Mouse (Mus musculus) forebrain, embryonic 16.5 days (tissue): Measurements from ENCODE around the gene Fancf. TPM values are rescaled to one million over a fixed set of nuclear protein-coding genes. Genes with fewer than 3 reads are reported as not detected.
A peak's percentile ranks its signal among the peaks of the same experiment; 100 is the strongest.

Experiments used
- ATAC-seq: fragments of 200-750 bp; cut with Nextera tagmentation; 2 replicates; pipeline ENCODE4 v1.8.0; 2017; ENCODE audit warnings: mild to moderate bottlenecking, moderate library complexity
- H3K27ac ChIP-seq: fragments of 300-500 bp; sonication (generic); 2 replicates; pipeline ENCODE4 v1.5.1; 2014; ENCODE audit warnings: low read length, control low read depth
- H3K27me3 ChIP-seq: fragments of 300-500 bp; sonication (generic); replicated peaks from 2 replicates; pipeline ENCODE4 v1.6.1; 2014; ENCODE audit warnings: low read length; ENCODE audit not compliant: control insufficient read depth, insufficient read depth
- H3K36me3 ChIP-seq: fragments of 300-500 bp; sonication (generic); 2 replicates; pipeline ENCODE4 v1.6.1; 2014; ENCODE audit not compliant: control insufficient read depth, insufficient read depth
- H3K4me1 ChIP-seq: fragments of 300-500 bp; sonication (generic); replicated peaks from 2 replicates; pipeline ENCODE4 v1.6.1; 2014; ENCODE audit warnings: low read length; ENCODE audit not compliant: control insufficient read depth, insufficient read depth
- H3K4me2 ChIP-seq: fragments of 300-500 bp; sonication (generic); 2 replicates; pipeline ENCODE4 v1.6.1; 2014; ENCODE audit warnings: mild to moderate bottlenecking, low read length, control low read depth
- H3K4me3 ChIP-seq: fragments of 300-500 bp; sonication (generic); replicated peaks from 2 replicates; pipeline ENCODE4 v1.5.1; 2014; ENCODE audit warnings: mild to moderate bottlenecking, low read length, control low read depth
- H3K9ac ChIP-seq: fragments of 300-500 bp; sonication (generic); replicated peaks from 2 replicates; pipeline ENCODE4 v1.6.1; 2014; ENCODE audit warnings: low read depth, low read length, control low read depth
- H3K9me3 ChIP-seq: fragments of 300-500 bp; sonication (generic); 2 replicates; pipeline ENCODE4 v1.6.1; 2016; ENCODE audit warnings: low read length; ENCODE audit not compliant: control insufficient read depth
- WGBS: fragments of 180-500 bp; shearing (Covaris S2); extraction: QIAGEN DNeasy Blood & Tissue Kit; methylation state at CpG from one replicate; pipeline ENCODE4 v1.1.7; 2014; 5-methylcytosine and 5-hydroxymethylcytosine counted together
- polyA plus RNA-seq: library from polyadenylated mRNA; unstranded; fragments of >200 nt; fragmentation: Nextera tagmentation; extraction: Ambion mirVana; gene quantifications from 2 replicates; pipeline ENCODE4 v1.2.1, GENCODE M21; 2015

Fancf gene
- polyA plus RNA-seq, 1 experiment from 2014 or later: 8.5 TPM

DNA sequence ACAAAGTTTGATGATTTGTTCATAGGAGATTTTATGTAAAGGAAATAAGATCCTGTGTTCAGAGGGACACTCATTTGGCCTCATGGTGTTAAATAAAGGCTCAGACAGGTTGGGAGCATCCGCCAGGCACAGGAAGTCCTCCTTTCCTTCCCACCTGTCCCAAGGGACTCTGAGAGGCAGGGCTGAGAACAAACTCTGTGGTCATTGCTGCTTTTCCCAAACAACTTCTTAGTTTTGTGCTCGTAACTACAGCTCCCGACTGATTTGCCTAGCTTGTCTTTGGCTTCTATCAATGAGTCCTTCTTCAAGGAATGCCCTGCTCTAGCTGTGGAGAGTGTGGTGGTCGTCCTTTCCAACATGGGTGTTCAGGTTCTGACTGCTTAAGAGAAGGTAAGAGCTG lies 18.1 kb upstream of the Fancf start:
- no peak overlapping the region for H3K9ac ChIP-seq
- WGBS: 89% methylated on average over 4 of the region's 4 CpGs
- H3K36me3 ChIP-seq: no peaks in the 10 kb centered on the region
- H3K4me3 ChIP-seq: no peak overlapping the region
- no peak overlapping the region for H3K27ac ChIP-seq
- no peaks in the 10 kb centered on the region for H3K9me3 ChIP-seq
- H3K4me1 ChIP-seq: peaks cover 7% of the 10 kb centered on the region
- no peak for ATAC-seq
- no peaks in the 10 kb centered on the region for H3K27me3 ChIP-seq
- no peak overlapping the region for H3K4me2 ChIP-seq

- Histone ChIP-seq H3K9me3 (no peaks in the 10 kb centered on the region), H3K4me3 (peak overlapping the region; percentile 64), H3K27me3 (no peaks in the 10 kb centered on the region), H3K27ac (peak overlapping the region; percentile 79), H3K36me3 (no peaks in the 10 kb centered on the region), H3K4me1 (peaks cover 7% of the 10 kb centered on the region), H3K9ac (peak overlapping the region; percentile 82), H3K4me2 (peak overlapping the region; percentile 83)
- under 1% methylated on average over 17 of the region's 17 CpGs for WGBS
- peak; percentile 98 for ATAC-seq
Measured at GRCm38 (mm10) chr7:51879136-51879723, 17.2 kb upstream of the Fancf start.

GRCm38 (mm10) chr7:51878730-51879129 lies 16.7 kb upstream of the Fancf start:
- Histone ChIP-seq H3K27me3 (no peaks in the 10 kb centered on the region), H3K27ac (peak overlapping the region; percentile 79), H3K4me2 (peak overlapping the region; percentile 83), H3K4me3 (peak overlapping the region; percentile 64), H3K9me3 (no peaks in the 10 kb centered on the region), H3K36me3 (no peaks in the 10 kb centered on the region), H3K4me1 (peaks cover 7% of the 10 kb centered on the region), H3K9ac (peak overlapping the region; percentile 82)
- WGBS: 2% methylated on average over 8 of the region's 8 CpGs
- no peak for ATAC-seq

DNA sequence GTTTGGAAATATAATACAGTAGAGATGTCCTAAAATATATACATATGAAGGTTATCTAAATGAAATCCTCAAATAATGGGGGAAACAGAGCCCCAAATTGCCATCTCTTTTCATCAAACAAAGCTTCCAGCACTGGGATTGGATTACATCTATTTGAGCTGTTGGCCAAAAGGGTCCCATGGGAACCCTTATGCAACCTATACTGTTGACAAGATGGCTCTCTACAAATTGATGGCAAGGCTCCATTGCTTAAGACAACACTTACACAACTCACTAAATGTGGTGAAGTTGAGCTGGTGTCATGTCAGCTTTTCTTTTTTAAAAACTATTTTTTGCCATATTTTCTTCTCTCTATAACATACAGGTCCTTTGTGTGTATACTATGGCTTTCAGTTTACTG lies 14.2 kb upstream of the Fancf start:
- no peak for ATAC-seq
- Histone ChIP-seq H3K4me2 (no peak overlapping the region), H3K27me3 (no peaks in the 10 kb centered on the region), H3K9me3 (no peaks in the 10 kb centered on the region), H3K4me1 (peaks cover 7% of the 10 kb centered on the region), H3K36me3 (no peaks in the 10 kb centered on the region), H3K4me3 (no peak overlapping the region), H3K9ac (no peak overlapping the region), H3K27ac (no peak overlapping the region)

DNA sequence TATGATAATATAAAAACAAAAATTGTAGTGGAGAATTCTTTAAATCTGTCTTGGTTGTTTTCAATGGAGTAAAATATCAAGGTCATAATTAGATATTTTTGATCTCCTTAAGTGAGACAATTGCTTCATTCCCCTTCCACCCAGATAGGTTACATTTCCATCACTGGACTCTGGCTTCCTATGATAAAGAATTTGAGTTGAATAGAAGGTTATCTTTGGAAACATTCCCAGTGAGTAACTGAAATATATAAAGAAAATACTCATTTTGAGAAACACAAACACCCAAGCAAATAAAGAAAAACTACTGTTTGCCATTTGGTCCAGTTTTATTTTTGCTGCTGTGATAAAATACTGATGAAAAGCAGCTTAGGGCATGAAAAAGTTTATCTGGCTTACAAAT lies 10.5 kb upstream of the Fancf start:
- H3K27me3 ChIP-seq: no peaks in the 10 kb centered on the region
- H3K9me3 ChIP-seq: no peaks in the 10 kb centered on the region
- H3K4me1 ChIP-seq: no peaks in the 10 kb centered on the region
- no peak for ATAC-seq
- H3K9ac ChIP-seq: no peak overlapping the region
- H3K36me3 ChIP-seq: no peaks in the 10 kb centered on the region
- no peak overlapping the region for H3K27ac ChIP-seq
- H3K4me2 ChIP-seq: no peak overlapping the region
- no peak overlapping the region for H3K4me3 ChIP-seq

GRCm38 (mm10) chr7:51872041-51872440 lies 10.0 kb upstream of the Fancf start:
- Histone ChIP-seq H3K4me3 (no peak overlapping the region), H3K36me3 (no peaks in the 10 kb centered on the region), H3K27ac (no peak overlapping the region), H3K4me2 (no peak overlapping the region), H3K27me3 (no peaks in the 10 kb centered on the region), H3K9ac (no peak overlapping the region), H3K4me1 (no peaks in the 10 kb centered on the region), H3K9me3 (no peaks in the 10 kb centered on the region)
- WGBS: 63% methylated on average over 1 of the region's 1 CpGs
- ATAC-seq: no peak

DNA sequence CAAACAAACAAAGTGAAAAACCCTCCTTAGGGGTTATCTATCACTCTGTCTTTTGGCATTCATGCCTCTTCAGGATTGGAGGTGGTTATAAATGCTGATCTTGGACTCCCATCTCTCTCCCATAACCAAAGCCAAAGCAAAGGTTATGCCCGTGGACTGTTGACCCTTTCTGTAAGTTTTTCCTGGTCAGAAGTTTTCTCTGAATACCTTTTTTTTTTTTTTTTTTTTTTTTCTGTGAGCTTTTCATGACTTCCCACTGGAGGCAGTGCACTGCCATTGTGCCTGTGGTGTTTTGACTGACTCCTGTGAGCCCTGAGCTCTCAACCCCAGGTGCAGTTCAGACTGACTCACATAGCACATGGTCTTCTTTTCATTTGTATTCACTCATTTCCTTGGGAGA lies 5.9 kb upstream of the Fancf start:
- H3K4me3 ChIP-seq: no peak overlapping the region
- no peaks in the 10 kb centered on the region for H3K9me3 ChIP-seq
- no peak overlapping the region for H3K27ac ChIP-seq
- ATAC-seq: no peak
- WGBS: 82% methylated on average over 1 of the region's 1 CpGs
- H3K4me1 ChIP-seq: peaks cover 2% of the 10 kb centered on the region
- no peaks in the 10 kb centered on the region for H3K27me3 ChIP-seq
- no peak overlapping the region for H3K9ac ChIP-seq
- no peaks in the 10 kb centered on the region for H3K36me3 ChIP-seq
- no peak overlapping the region for H3K4me2 ChIP-seq

DNA sequence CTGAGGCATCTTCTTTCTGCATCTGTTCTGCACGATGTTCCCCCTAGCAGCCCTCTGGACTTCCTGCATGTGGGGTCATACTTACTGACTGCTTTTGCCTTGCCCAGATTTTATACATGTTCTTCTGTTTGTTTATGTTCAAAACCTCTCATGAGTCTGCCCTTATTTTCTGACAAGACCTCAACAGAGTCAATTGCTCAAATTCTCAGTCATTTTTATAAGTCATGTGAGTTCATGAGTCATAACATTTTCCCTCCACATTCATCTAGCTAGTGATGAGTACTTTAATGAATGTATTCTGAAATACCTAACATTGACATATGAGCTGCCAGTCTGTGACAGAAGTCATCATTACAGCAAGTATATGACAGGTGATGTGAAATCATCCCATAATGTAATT lies 3.3 kb upstream of the Fancf start:
- peaks cover 14% of the 10 kb centered on the region for H3K4me1 ChIP-seq
- H3K9me3 ChIP-seq: no peaks in the 10 kb centered on the region
- H3K27me3 ChIP-seq: no peaks in the 10 kb centered on the region
- no peak overlapping the region for H3K9ac ChIP-seq
- no peak overlapping the region for H3K4me2 ChIP-seq
- H3K36me3 ChIP-seq: no peaks in the 10 kb centered on the region
- H3K27ac ChIP-seq: no peak overlapping the region
- no peak overlapping the region for H3K4me3 ChIP-seq
- 83% methylated on average over 1 of the region's 1 CpGs for WGBS
- no peak for ATAC-seq

GRCm38 (mm10) chr7:51862842-51863241 lies 775 bp upstream of the Fancf start:
- H3K4me2 ChIP-seq: peak overlapping the region; percentile 90
- H3K27ac ChIP-seq: no peak overlapping the region
- H3K4me3 ChIP-seq: peak overlapping the region; percentile 73
- H3K4me1 ChIP-seq: peaks cover 14% of the 10 kb centered on the region
- H3K27me3 ChIP-seq: no peaks in the 10 kb centered on the region
- ATAC-seq: no peak
- no peaks in the 10 kb centered on the region for H3K36me3 ChIP-seq
- 79% methylated on average over 3 of the region's 3 CpGs for WGBS
- H3K9me3 ChIP-seq: no peaks in the 10 kb centered on the region
- no peak overlapping the region for H3K9ac ChIP-seq
